Mouse (Mus musculus) large intestine, adult 2 months (tissue): ENCODE measurements around the gene Helq. TPM values are rescaled to one million over a fixed set of nuclear protein-coding genes. Genes with fewer than 3 reads are reported as not detected.

Experiments used
- DNase-seq: peaks from one replicate; pipeline ENCODE4 v3.0.0-alpha.2; 2012; ENCODE audit warnings: low read depth, low spot score
- WGBS: fragments of 180-500 bp; shearing (Covaris S2); methylation state at CpG from one replicate; pipeline ENCODE4 v1.1.7; 2018; 5-methylcytosine and 5-hydroxymethylcytosine counted together
- polyA plus RNA-seq: library from polyadenylated mRNA; depleted of rRNA; stranded (reverse); fragments of >200 nt; gene quantifications from 2 replicates; pipeline ENCODE4 v1.2.3, GENCODE M21; 2012; rRNA removed

Gene Helq
- polyA plus RNA-seq = 5.5 and 5.9 TPM in 2 replicates

DNA sequence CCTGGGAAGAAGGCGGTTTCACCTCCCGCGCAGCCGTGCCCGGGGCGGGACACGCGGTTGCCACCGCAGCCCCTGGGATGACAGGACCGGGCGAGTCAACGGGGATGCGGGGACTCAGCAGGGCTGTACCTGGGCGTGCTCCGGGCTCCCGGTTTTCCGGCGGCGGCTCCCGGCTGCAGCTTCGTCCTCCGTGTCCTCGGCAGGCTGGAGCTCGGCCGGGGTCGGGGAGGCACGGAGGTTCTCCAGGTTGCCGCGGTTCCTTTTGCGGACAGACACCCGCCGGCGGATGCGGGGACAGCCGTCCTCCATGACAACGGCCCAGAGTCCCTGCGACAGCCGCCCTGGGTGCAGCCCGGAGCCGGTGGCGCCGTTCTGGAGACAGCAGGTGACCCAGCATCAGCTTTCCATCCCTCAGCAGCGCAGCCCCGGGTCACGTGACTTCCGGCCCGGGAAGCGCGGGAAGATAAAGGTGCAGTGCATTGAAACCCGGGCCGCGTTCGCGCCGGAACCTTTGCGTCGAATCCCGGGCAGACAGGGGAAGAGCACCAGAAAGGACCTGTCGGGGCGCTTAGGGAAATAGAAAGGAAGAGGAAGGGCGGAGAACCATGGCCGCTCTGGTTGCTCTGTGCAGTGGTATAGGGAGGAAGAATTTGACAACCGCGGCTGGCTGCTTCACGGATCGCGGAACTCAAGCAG is at the start of gene Helq, which contains the start of gene Mrps18c:
Helq (minus strand) TSS at position 434 of the 696 bp plus-strand sequence.
Mrps18c (plus strand) TSS at position 463 of the 696 bp plus-strand sequence.
- under 1% methylated on average over 67 of the region's 67 CpGs for WGBS
- peak; percentile 85 for DNase-seq

DNA sequence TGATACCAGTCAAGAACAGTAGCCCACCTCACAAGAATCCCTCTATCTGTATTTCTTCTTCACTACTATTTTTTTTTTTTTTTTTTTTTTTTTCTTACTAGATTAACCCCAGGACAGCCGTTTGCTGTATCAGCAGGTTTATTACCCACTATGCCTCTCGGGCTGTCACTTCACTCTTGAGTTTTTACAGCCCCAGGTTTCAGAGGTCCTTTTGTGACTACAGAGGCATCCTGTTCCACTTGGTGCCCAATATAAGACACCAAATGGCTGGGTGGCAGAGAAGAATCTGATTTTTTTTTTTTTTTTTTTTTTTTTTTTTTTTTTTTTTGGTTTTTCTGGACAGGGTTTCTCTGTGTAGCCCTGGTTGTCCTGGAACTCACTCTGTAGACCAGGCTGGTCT is 48.7 kb upstream of the Helq start:
- 8% methylated on average over 2 of the region's 2 CpGs for WGBS

DNA sequence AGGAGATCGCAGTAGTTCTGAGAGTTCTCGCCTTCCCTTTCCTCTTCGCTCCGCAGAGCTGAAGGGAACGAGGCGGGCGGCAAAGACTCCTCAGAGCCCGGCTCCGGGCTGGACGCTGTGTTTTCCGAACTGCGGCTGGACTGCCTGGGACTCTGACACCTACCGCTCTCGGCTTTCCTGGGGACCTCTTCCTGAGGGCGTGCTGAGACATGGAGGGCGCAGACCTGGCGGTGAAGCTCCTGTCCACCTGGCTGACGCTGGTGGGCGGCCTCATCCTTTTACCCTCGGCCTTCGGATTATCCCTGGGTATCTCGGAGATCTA is 48.2 kb upstream of the Helq start:
- under 1% methylated on average over 22 of the region's 22 CpGs for WGBS
- DNase-seq = no peak

More for the DNA sequence above, 48.7 kb upstream of the Helq start:
- no peak for DNase-seq

DNA sequence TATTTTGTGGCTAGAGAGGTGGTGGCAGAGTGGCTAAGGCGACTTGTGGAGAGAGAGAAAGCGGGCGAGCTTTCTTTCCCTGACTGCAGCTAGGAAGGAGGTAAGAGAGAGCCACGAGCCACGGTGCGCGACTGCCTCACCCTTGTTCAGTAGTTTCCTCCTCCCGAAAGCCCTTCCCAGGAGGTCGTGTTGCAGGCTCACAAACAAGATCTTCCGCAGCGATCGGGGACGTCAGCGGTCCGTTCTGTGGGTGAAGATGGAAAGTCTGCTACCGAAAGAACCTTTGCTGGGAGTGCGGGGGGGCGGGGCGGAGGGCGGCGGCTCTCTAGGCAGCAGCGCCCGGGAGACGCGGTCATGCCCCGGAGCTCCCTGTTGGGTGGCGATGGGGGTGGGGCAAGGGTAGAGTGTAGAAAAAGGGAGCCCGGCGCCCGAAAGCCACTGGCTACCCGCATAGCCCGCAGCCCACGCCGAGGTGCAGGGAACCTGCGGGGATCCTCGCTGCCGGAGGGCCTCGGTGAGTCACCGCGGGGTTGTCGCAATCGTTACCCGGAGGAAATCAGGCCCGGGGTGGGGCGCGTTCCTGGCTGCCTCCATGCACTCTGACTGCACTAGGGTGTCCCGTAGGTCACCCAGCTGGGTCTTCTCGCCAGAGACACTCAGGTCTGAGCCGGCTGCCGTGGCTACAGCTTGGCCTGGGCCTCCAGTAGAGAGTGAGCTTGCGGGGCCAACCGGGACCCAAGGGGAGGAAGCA is 47.6 kb upstream of the Helq start:
- under 1% methylated on average over 52 of the region's 52 CpGs for WGBS
- no peak for DNase-seq

DNA sequence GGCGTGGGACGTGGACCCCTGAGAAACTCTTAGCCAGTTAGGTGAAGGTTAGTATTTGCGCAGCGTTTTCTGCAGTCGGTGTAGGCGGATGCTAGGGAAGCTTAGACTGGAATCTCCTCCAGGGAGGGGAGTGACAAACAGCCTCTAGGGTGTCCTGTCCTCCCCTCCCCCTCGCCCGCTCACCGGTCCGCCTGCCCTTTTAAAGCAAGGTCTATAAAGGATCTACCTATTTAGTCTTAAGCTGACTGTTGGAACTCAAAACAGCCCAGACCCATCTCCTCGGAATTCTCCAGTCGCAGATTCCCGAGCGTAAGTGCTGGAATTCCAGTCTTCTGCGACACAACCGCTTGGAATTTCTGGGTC is 47.1 kb upstream of the Helq start, which contains the start of gene Gpat3:
Gpat3 (plus strand) TSS at position 229 of the 363 bp plus-strand sequence.
- DNase-seq = no peak
- 2% methylated on average over 16 of the region's 16 CpGs for WGBS

DNA sequence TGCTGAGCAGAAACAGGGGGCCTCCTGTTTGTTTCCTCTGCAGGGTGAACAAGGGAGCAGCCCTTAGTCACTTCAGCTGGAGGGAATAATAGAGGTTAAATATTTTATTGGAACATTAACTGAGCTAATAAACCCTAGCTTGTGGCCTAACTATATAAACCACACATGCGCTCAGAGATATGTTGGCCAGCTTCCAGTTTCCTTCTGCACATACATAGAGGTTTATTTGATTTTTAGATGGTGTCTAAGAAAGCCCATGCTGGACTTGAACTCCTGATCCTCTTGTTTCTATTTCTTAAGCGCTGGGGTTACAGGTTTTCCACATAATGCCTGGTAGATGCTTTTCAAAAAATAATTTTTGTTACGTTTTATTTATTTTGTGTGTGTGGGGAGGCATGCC is 46.1 kb upstream of the Helq start:
- no peak for DNase-seq
- 36% methylated on average over 3 of the region's 3 CpGs for WGBS

DNA sequence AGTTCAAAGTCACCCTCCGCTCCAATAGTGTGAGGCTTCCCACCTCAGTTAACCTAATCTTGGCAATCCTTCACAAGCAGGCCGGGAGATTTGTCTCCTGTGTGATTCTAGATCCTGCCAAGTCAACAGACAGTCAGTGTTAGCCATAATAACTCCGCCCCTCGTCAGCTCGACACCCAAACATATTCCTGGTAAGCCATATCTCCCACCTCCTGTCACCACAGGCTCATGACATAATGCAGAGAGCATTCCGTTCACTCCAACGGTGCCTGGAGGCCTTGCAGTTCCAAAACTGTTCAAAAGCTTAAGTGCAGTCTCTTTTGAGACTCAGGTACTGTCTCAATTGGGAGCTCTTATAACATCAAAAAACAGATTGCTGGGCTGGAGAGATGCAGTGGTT is 39.5 kb upstream of the Helq start:
- DNase-seq = no peak
- 65% methylated on average over 7 of the region's 7 CpGs for WGBS

DNA sequence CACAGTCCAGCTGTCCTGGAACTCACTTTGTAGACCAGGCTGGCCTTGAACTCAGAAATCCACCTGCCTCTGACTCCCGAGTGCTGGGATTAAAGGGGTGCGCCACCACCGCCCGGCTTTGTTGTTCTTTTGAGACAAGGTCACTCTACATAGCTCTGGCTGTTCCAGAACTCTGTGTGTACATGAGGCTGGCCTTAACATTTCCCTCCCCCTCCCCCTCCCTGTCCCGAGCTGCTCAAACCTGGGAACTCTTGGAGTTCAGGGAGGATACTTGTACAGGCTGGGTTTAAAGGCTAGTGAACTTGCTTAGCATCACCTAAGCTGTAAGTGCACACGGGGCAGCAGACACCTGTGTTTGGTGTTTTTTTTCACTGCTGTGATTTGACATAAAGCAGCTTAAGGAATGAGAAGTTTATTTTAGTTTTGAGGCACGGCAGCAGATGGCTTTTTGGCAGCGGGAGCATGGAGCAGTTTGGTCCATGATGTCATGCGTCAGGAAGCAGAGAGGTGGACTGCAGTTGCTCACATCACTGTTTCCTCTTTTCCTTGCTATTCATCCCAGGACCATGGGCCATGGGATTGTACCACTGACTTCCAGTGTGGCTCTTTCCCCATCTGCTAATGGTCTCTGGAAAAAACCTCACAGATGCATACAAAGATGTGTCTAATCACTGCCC is 37.6 kb upstream of the Helq start:
- no peak for DNase-seq
- 31% methylated on average over 9 of the region's 9 CpGs for WGBS

DNA sequence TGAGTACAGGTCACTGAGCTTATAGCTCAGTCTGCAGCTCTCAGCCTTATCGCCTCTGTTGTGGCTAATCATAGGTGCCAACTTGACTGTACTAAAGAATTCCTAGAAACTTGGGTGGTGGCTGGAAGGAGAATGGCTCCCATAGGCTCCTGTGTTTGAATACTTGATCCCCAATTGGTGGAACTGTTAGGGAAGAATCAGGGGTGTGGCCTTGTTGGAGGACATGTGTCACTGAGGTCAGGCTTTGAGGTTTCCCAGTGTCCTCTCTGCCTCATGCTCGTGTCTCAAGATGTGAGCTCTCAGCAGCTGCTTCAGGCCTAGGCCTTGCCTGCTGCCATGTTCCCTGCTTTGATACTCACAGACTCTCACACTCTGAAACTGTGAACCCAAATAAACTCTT is 35.4 kb upstream of the Helq start:
- WGBS = 83% methylated on average over 2 of the region's 2 CpGs

DNA sequence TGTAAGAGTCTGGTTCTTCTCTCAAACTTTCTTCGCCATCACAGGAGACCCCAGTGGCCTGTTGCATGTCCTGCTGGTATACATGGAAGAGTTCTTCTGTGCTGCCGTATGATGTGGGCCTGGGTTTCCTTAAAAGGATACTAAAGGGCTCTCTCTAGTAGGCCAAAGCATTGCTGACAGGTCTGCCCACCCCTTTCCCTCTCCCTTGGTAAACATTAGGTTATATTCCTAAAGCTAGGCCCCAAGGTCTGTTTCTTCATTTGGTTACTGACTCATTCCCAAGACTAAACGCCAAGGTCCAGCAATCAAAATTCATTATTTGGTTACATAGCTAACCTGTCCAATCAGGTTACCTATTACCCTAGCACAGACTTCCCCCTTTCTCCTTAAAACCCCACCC is 34.3 kb upstream of the Helq start:
- no peak for DNase-seq
- WGBS = 52% methylated on average over 3 of the region's 3 CpGs

More for the DNA sequence above, 35.4 kb upstream of the Helq start:
- no peak for DNase-seq

DNA sequence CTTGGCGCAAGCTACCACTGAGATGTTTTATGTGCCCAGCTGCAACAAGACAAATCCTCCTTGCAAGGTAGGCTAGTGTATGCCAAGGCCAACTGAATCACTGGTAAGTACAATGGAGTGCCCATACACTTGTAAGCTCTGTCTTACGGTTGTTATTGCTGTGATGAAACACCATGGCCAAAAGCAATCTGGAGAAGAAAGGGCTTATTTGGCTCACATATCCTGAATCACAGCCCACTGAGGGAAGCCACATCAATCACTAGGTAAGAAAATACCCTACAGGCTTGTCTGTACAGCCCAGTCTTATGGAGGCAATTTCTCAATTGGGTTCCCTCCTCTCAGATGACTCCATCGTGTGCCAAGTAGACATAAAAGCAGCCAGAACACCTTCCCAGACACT is 30.3 kb upstream of the Helq start:
- 69% methylated on average over 3 of the region's 3 CpGs for WGBS

DNA sequence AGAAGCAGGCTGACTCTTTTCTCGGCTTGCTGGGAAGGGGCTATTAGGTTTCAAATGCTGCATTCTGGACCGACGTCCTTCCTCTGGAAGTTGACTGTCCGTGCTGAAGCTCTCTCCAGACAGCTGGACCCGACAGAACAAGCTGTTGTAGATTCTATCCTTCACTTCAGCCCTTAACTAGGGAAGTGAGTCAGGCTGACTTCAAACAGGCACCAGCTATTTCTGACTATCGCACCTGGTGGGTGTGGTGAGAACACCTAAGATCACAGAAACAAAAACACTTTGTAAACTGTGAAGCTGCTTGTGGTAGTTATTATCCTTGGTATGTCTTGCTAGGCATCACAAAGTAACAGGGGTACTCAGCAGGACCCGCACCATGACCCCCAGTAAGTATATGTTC is 28.1 kb upstream of the Helq start:
- WGBS = 48% methylated on average over 7 of the region's 7 CpGs
- DNase-seq = no peak

More for the DNA sequence above, 30.3 kb upstream of the Helq start:
- DNase-seq = no peak

DNA sequence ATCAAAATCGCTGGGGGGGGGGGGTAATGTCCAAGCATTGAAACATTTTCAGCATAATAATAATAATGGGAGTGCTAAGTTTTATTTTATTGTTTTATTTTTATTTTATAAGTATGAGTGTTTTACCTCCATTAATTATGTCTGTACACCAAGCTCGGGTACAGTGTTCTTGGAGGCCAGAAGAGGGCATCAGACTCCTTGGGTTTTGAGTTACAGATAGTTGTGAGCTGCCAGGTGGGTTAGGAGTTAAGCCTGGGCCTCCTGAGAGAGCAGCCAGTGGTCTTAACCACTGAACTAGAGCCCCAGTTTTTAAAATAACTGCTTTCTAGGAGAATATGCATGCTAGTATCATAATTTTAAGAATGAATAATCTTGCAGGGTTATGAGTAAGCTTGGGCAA is 27.6 kb upstream of the Helq start:
- 21% methylated on average over 2 of the region's 2 CpGs for WGBS
- DNase-seq = no peak

DNA sequence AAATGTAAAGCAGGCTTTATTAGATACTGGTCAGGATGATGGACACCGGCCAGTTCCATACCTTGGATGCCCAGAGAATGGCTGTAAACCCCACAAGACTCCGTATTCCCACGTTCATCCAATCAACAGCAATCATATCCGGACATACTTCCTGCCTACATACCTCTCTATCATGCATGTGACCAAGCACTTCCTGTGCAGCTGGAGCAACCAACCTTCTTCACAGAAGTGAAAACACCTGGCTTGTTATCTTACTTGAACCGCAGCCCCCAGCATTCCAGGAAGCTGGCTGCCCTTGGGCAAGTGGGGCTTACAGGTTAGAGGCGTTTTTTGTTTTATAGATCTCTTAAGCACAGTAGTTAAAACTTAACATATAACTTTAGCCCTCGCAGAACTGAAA is 24.4 kb upstream of the Helq start:
- WGBS = 74% methylated on average over 7 of the region's 7 CpGs
- no peak for DNase-seq

DNA sequence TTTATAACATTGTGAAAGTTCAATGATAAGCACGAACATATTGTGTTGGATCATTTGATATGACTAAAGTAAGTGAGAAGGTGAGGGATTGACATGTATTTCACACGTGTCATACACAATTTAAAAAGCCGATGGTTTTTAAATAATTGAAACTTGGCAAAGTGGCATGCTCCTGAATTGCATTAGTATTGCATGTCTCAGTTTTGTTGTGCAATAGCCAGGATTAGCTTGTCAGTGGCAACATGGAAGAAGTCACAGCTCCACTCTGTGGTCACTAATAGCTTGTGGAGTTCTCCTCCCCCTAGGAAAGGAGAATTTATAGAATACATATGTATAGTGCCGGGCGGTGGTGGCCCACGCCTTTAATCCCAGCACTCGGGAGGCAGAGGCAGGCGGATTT is 23.0 kb upstream of the Helq start:
- no peak for DNase-seq
- 59% methylated on average over 8 of the region's 8 CpGs for WGBS

DNA sequence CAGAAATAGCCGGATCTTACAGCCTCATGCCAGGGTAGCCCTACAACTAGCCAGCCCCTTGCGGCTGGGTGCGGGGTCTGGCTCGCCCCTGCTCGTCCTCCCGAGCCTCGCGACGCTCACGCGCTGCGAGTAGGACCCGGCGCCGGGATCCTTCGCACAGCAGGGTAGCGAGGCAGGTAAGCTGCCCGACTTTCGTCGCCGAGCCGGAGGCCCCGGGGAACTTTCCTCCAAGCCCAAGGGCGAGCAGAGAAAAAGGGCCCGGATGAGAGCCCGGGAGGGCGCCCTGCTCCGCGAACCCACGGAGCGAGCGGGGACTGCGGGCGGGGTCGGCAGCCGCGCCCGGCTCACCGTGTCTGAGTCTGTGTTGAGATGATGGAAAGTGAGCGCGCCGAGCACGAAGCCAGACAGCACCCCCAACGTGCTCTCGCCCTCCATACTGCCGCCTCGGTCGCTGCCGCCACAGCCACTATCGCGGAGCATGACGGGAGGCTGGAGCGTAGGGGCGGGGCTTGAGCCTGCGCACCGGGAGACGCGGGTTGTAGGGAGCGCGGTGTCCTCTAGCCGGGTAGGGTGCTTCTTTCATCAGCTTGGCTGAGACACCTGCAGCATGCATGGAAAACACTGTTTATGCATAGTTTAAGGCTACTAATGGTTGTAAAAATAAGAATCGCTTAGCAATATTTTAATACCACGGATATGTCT is 22.2 kb upstream of the Helq start, which contains the start of gene Abraxas1:
Abraxas1 (minus strand) TSS at position 483 of the 702 bp plus-strand sequence.
- DNase-seq = no peak
- WGBS = under 1% methylated on average over 63 of the region's 63 CpGs

DNA sequence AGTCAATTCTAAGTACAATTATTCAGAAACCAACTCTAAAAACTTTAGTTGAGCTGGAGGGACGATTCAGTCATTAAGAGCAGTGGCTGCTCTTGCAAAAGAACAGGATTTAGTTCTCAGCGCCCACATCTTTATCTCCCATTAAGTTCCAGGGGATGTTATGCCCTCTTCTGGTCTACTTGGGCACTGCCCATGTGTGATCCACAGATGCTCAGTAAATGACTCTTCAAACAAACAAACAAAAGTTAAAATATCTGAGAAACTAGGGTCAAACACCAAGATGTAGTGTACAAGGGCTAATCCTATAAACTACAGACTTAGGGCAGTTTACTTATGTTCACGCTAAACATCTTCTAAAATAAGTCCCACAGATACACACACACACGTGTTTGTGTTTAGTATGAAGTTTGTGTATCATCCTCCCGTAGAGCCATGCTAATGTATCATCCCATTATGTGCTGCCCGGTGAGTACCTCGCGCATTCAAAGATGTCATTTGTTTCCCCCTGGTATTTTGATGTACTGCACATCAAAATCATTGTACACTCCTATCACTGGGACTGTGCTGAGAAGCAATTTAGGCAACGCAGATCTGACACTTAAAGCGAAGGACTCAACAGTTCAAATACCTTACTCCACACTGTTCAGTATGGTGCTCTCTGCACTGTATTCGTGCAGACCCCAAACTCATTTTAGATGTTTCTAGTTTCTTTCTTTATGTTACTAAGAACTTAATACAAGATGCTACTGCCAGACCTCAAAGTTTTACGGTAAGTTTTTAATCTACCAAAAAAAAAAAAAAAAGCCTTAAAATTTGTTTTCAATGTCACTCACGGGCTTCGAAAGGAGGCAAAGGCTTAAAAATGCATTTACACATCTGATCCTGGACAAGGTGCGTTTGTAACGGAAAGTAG is 21.4 kb upstream of the Helq start:
- DNase-seq = no peak
- 31% methylated on average over 16 of the region's 16 CpGs for WGBS

DNA sequence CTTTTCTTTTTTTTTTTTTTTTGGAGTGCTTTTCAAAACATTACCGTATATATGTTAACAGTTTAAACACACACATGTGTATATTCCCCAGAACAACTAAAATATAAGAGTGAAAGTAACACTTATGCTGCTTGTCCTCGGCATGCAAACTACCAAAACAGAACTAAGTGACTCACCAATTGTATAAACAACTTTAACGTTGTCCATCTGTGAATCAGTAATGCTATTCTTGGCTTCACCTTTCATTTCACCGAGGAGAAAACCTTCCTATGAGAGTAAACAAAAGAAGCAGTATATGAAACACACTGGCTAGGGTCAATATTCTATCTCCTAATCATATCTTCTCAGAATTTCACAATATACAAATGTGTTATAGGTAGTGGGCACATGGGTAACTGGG is 19.9 kb upstream of the Helq start:
- DNase-seq = no peak
- 37% methylated on average over 4 of the region's 4 CpGs for WGBS

DNA sequence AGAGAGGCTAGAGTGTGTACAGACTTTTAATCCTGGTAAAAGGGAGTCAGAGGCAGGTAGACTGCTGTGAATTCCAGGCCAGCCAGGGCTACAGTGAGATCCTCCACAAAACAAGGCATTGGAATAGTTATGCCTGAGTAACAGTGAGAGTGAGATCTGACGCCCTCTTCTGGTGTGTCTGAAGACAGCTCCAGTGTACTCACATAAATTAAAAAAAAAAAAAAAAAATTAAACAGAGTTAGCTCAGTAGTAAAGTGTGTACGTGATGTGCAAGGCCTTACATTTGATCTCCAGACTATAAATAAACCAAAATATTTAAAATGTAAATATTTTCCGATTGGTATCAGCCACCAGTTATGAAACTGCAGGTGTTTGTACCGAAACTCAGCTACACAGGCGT is 4.3 kb downstream of the Helq start:
- WGBS = 74% methylated on average over 5 of the region's 5 CpGs
- DNase-seq = no peak
